Mouse (Mus musculus): Measurements from ENCODE around the gene Aip. TPM values are rescaled to one million over a fixed set of nuclear protein-coding genes. Genes with fewer than 3 reads are reported as not detected.
A peak's percentile ranks its signal among the peaks of the same experiment; 100 is the strongest.

The Aip gene
- polyA plus RNA-seq, 1 experiment from 2014 or later = 94.5 TPM

GRCm38 (mm10) chr19:4147782-4148490 is 22.3 kb upstream of the Aip start:
- 34% methylated on average over 9 of the region's 9 CpGs for WGBS
- Histone ChIP-seq H3K9me3 (ENCODE audit: low read depth, low read length) (no peaks in the 10 kb centered on the region), H3K4me1 (ENCODE audit: insufficient read depth) (peaks cover 5% of the 10 kb centered on the region), H3K27ac (ENCODE audit: low read depth) (peak overlapping the region; percentile 40; the same call in 1 of the 2 replicates), H3K27me3 (ENCODE audit: insufficient read depth, low read length) (no peaks in the 10 kb centered on the region), H3K36me3 (ENCODE audit: insufficient read depth) (peaks cover 18% of the 10 kb centered on the region), H3K4me3 (ENCODE audit: low read depth, low read length) (peak overlapping the region; percentile 89), H3K9ac (peak overlapping the region; percentile 85), H3K4me2 (peak overlapping the region; percentile 87)
- TF ChIP-seq CTCF (IDR thresholded peaks at IDR 0.05; ENCODE audit: low read depth) = no peak
- no peak for DNase-seq
- 0 out of 2 replicates have a peak, but pooled peaks have one; percentile 2 for ATAC-seq (ENCODE audit: insufficient read depth)

GRCm38 (mm10) chr19:4147022-4147405 is 21.4 kb upstream of the Aip start:
- Histone ChIP-seq H3K27ac (ENCODE audit: low read depth) (no peak overlapping the region), H3K4me1 (ENCODE audit: insufficient read depth) (peaks cover 5% of the 10 kb centered on the region), H3K27me3 (ENCODE audit: insufficient read depth, low read length) (no peaks in the 10 kb centered on the region), H3K9ac (no peak overlapping the region), H3K4me3 (ENCODE audit: low read depth, low read length) (no peak overlapping the region), H3K9me3 (ENCODE audit: low read depth, low read length) (no peaks in the 10 kb centered on the region), H3K36me3 (ENCODE audit: insufficient read depth) (peaks cover 18% of the 10 kb centered on the region), H3K4me2 (no peak overlapping the region)
- DNase-seq = no peak
- TF ChIP-seq CTCF (IDR thresholded peaks at IDR 0.05; ENCODE audit: low read depth) = no peak
- 59% methylated on average over 3 of the region's 3 CpGs for WGBS
- no peak for ATAC-seq (ENCODE audit: insufficient read depth)

- Histone ChIP-seq H3K4me1 (ENCODE audit: insufficient read depth) (peaks cover 5% of the 10 kb centered on the region), H3K36me3 (ENCODE audit: insufficient read depth) (peaks cover 17% of the 10 kb centered on the region), H3K9me3 (ENCODE audit: low read depth, low read length) (no peaks in the 10 kb centered on the region), H3K9ac (no peak overlapping the region), H3K4me2 (no peak overlapping the region), H3K27me3 (ENCODE audit: insufficient read depth, low read length) (no peaks in the 10 kb centered on the region), H3K27ac (ENCODE audit: low read depth) (no peak overlapping the region), H3K4me3 (ENCODE audit: low read depth, low read length) (no peak overlapping the region)
- 66% methylated on average over 12 of the region's 12 CpGs for WGBS
- DNase-seq (no peak), ATAC-seq (ENCODE audit: insufficient read depth) (no peak)
- TF ChIP-seq CTCF (IDR thresholded peaks at IDR 0.05; ENCODE audit: low read depth) = no peak
These were observed 20.8 kb upstream of the Aip start for GRCm38 (mm10) chr19:4146366-4147021.

GRCm38 (mm10) chr19:4145936-4146335 is 20.3 kb upstream of the Aip start:
- 85% methylated on average over 5 of the region's 5 CpGs for WGBS
- H3K4me3 ChIP-seq (ENCODE audit: low read depth, low read length) = no peak overlapping the region
- no peaks in the 10 kb centered on the region for H3K9me3 ChIP-seq (ENCODE audit: low read depth, low read length)
- H3K9ac ChIP-seq = no peak overlapping the region
- no peaks in the 10 kb centered on the region for H3K27me3 ChIP-seq (ENCODE audit: insufficient read depth, low read length)
- no peak for TF ChIP-seq CTCF (IDR thresholded peaks at IDR 0.05; ENCODE audit: low read depth)
- no peak overlapping the region for H3K27ac ChIP-seq (ENCODE audit: low read depth)
- ATAC-seq (ENCODE audit: insufficient read depth) (no peak), DNase-seq (no peak)
- H3K36me3 ChIP-seq (ENCODE audit: insufficient read depth) = peaks cover 12% of the 10 kb centered on the region
- peaks cover 5% of the 10 kb centered on the region for H3K4me1 ChIP-seq (ENCODE audit: insufficient read depth)
- H3K4me2 ChIP-seq = no peak overlapping the region

- Histone ChIP-seq H3K4me3 (ENCODE audit: low read depth, low read length) (no peak overlapping the region), H3K27ac (ENCODE audit: low read depth) (no peak overlapping the region), H3K36me3 (ENCODE audit: insufficient read depth) (peaks cover under 1% of the 10 kb centered on the region; the same call in 1 of the 2 replicates), H3K27me3 (ENCODE audit: insufficient read depth, low read length) (no peaks in the 10 kb centered on the region), H3K9me3 (ENCODE audit: low read depth, low read length) (no peaks in the 10 kb centered on the region), H3K4me2 (no peak overlapping the region), H3K9ac (no peak overlapping the region), H3K4me1 (ENCODE audit: insufficient read depth) (peaks cover 5% of the 10 kb centered on the region)
- no peak for TF ChIP-seq CTCF (IDR thresholded peaks at IDR 0.05; ENCODE audit: low read depth)
- ATAC-seq (ENCODE audit: insufficient read depth) (no peak), DNase-seq (no peak)
- 77% methylated on average over 16 of the region's 16 CpGs for WGBS
These were observed 19.2 kb upstream of the Aip start for GRCm38 (mm10) chr19:4144550-4145498.

- DNase-seq = no peak
- TF ChIP-seq CTCF (IDR thresholded peaks at IDR 0.05; ENCODE audit: low read depth) = no peak
- Histone ChIP-seq H3K4me3 (ENCODE audit: low read depth, low read length) (no peak within 1 kb of the TSS), H3K4me1 (ENCODE audit: insufficient read depth) (no peaks in the 10 kb centered on the region), H3K9me3 (ENCODE audit: low read depth, low read length) (no peaks in the 10 kb centered on the region), H3K27me3 (ENCODE audit: insufficient read depth, low read length) (no peaks in the 10 kb centered on the region), H3K36me3 (ENCODE audit: insufficient read depth) (no peaks in the 10 kb centered on the region), H3K4me2 (no peak within 1 kb of the TSS), H3K9ac (no peak within 1 kb of the TSS; the same call in 1 of the 2 replicates), H3K27ac (ENCODE audit: low read depth) (no peak within 1 kb of the TSS)
- ATAC-seq (ENCODE audit: insufficient read depth) = no peak
- WGBS = 71% methylated on average over 7 of the region's 7 CpGs
These were observed 18.2 kb upstream of the Aip start, which contains the start of gene Cabp4 for GRCm38 (mm10) chr19:4143759-4144268. Cabp4 (minus strand) TSS chr19:4144033.

All from lung, embryonic 14.5 days (tissue).